Mouse (Mus musculus) forebrain, embryonic 10.5 days (tissue): ENCODE data around the gene Cdc42. TPM values are rescaled to one million over a fixed set of nuclear protein-coding genes. Genes with fewer than 3 reads are reported as not detected.

Source experiments
- DNase-seq: peaks from one replicate; pipeline ENCODE4 v3.0.0-alpha.2; 2017; ENCODE audit warnings: low spot score; ENCODE audit errors: extremely low spot score
- H3K27ac ChIP-seq: fragments of 300-500 bp; sonication (generic); 2 replicates; pipeline ENCODE4 v1.5.1; 2016; ENCODE audit warnings: mild to moderate bottlenecking
- H3K27me3 ChIP-seq: fragments of 300-500 bp; sonication (generic); 2 replicates; pipeline ENCODE4 v1.6.1; 2016; ENCODE audit warnings: mild to moderate bottlenecking; ENCODE audit not compliant: poor library complexity, severe bottlenecking
- H3K36me3 ChIP-seq: fragments of 300-500 bp; sonication (generic); replicated peaks from 2 replicates; pipeline ENCODE4 v1.6.1; 2016; ENCODE audit warnings: mild to moderate bottlenecking, moderate library complexity
- H3K4me1 ChIP-seq: fragments of 300-500 bp; sonication (generic); 2 replicates; pipeline ENCODE4 v1.6.1; 2016
- H3K4me3 ChIP-seq: fragments of 300-500 bp; sonication (generic); 2 replicates; pipeline ENCODE4 v1.5.1; 2016; ENCODE audit warnings: mild to moderate bottlenecking, moderate library complexity
- H3K9me3 ChIP-seq: fragments of 300-500 bp; sonication (generic); 2 replicates; pipeline ENCODE4 v1.6.1; 2016; ENCODE audit warnings: mild to moderate bottlenecking, moderate library complexity
- WGBS: fragments of 180-500 bp; shearing (Covaris S2); methylation state at CpG from one replicate; pipeline ENCODE4 v1.1.7; 2016; 5-methylcytosine and 5-hydroxymethylcytosine counted together
- polyA plus RNA-seq: library from polyadenylated mRNA; unstranded; fragments of >200 nt; fragmentation: Nextera tagmentation; extraction: Ambion mirVana; gene quantifications from 2 replicates; pipeline ENCODE4 v1.2.1, GENCODE M21; 2016

The Cdc42 gene
- polyA plus RNA-seq, 1 experiment from 2014 or later: 567 TPM

GRCm38 (mm10) chr4:137365356-137366062 is 8.0 kb upstream of the Cdc42 start:
- Histone ChIP-seq H3K4me1 (peaks cover 22% of the 10 kb centered on the region), H3K27me3 (no peaks in the 10 kb centered on the region), H3K9me3 (no peaks in the 10 kb centered on the region), H3K36me3 (no peaks in the 10 kb centered on the region), H3K27ac (no peak overlapping the region), H3K4me3 (no peak overlapping the region)
- no peak for DNase-seq
- WGBS: 89% methylated on average over 19 of the region's 19 CpGs

GRCm38 (mm10) chr4:137364826-137365225 is 7.3 kb upstream of the Cdc42 start:
- H3K36me3 ChIP-seq: no peaks in the 10 kb centered on the region

GRCm38 (mm10) chr4:137360996-137361395 is 3.5 kb upstream of the Cdc42 start:
- H3K4me1 ChIP-seq: peaks cover 9% of the 10 kb centered on the region

More at GRCm38 (mm10) chr4:137364826-137365225, 7.3 kb upstream of the Cdc42 start:
- H3K27me3 ChIP-seq: no peaks in the 10 kb centered on the region
- DNase-seq: no peak
- no peak overlapping the region for H3K27ac ChIP-seq
- 88% methylated on average over 6 of the region's 6 CpGs for WGBS
- H3K4me1 ChIP-seq: peaks cover 15% of the 10 kb centered on the region
- H3K9me3 ChIP-seq: no peaks in the 10 kb centered on the region
- H3K4me3 ChIP-seq: no peak overlapping the region

GRCm38 (mm10) chr4:137358291-137359002 is 927 bp upstream of the Cdc42 start:
- 63% methylated on average over 14 of the region's 14 CpGs for WGBS
- peak overlapping the region; percentile 79; the same call in 1 of the 2 replicates for H3K4me3 ChIP-seq

More at GRCm38 (mm10) chr4:137360996-137361395, 3.5 kb upstream of the Cdc42 start:
- no peak overlapping the region for H3K4me3 ChIP-seq
- 72% methylated on average over 3 of the region's 3 CpGs for WGBS
- no peaks in the 10 kb centered on the region for H3K36me3 ChIP-seq
- no peaks in the 10 kb centered on the region for H3K27me3 ChIP-seq
- H3K27ac ChIP-seq: no peak overlapping the region
- no peaks in the 10 kb centered on the region for H3K9me3 ChIP-seq
- no peak for DNase-seq

GRCm38 (mm10) chr4:137356674-137357510 is 628 bp downstream of the Cdc42 start:
- peak overlapping the region; percentile 79 for H3K4me3 ChIP-seq
- H3K9me3 ChIP-seq: no peaks in the 10 kb centered on the region
- H3K27ac ChIP-seq: peak overlapping the region; percentile 98
- DNase-seq: peak; percentile 71
- peaks cover 3% of the 10 kb centered on the region for H3K36me3 ChIP-seq
- H3K27me3 ChIP-seq: no peaks in the 10 kb centered on the region
- H3K4me1 ChIP-seq: peaks cover 35% of the 10 kb centered on the region
- 1% methylated on average over 57 of the region's 90 CpGs for WGBS

More at GRCm38 (mm10) chr4:137358291-137359002, 927 bp upstream of the Cdc42 start:
- Histone ChIP-seq H3K4me1 (peaks cover 29% of the 10 kb centered on the region), H3K27ac (0 out of 2 replicates have a peak overlapping the region, but pooled peaks have one; percentile 98), H3K9me3 (no peaks in the 10 kb centered on the region), H3K27me3 (no peaks in the 10 kb centered on the region), H3K36me3 (no peaks in the 10 kb centered on the region)
- no peak for DNase-seq

GRCm38 (mm10) chr4:137350627-137351026 is 6.9 kb downstream of the Cdc42 start:
- no peak for DNase-seq
- H3K27me3 ChIP-seq: no peaks in the 10 kb centered on the region
- peaks cover 40% of the 10 kb centered on the region for H3K36me3 ChIP-seq
- H3K4me3 ChIP-seq: no peak overlapping the region
- peaks cover 22% of the 10 kb centered on the region for H3K4me1 ChIP-seq
- H3K9me3 ChIP-seq: no peaks in the 10 kb centered on the region
- H3K27ac ChIP-seq: no peak overlapping the region

- H3K4me1 ChIP-seq: no peaks in the 10 kb centered on the region
- H3K27me3 ChIP-seq: no peaks in the 10 kb centered on the region
- H3K4me3 ChIP-seq: no peak overlapping the region
- H3K9me3 ChIP-seq: no peaks in the 10 kb centered on the region
- H3K27ac ChIP-seq: no peak overlapping the region
- DNase-seq: no peak
- H3K36me3 ChIP-seq: peaks cover 57% of the 10 kb centered on the region
- WGBS: 100% methylated on average over 1 of the region's 1 CpGs
Observed at GRCm38 (mm10) chr4:137345790-137346189, 11.7 kb downstream of the Cdc42 start.

GRCm38 (mm10) chr4:137345112-137345511 is 12.4 kb downstream of the Cdc42 start:
- Histone ChIP-seq H3K36me3 (peaks cover 56% of the 10 kb centered on the region), H3K4me3 (no peak overlapping the region), H3K9me3 (no peaks in the 10 kb centered on the region), H3K4me1 (no peaks in the 10 kb centered on the region), H3K27me3 (no peaks in the 10 kb centered on the region), H3K27ac (no peak overlapping the region)
- DNase-seq: no peak
- WGBS: 95% methylated on average over 2 of the region's 2 CpGs

DNA sequence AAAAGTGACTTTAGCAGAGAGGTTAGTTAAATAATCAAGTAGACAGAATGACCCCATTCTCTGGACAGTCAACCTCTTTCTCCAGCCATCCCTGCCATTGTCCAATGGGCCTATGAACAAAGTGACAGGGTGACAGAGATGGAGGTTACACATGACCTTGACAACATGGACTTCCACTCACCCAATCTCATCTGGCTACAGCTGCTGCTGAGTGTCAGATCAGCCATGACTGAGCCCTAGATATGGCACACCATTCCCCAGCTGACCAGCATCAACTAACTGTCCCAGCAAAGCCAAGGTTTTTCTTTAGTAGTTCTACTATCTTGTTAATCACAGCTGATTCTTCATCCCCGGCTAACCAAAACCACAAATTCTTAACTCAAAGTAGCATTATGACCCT is 14.7 kb downstream of the Cdc42 start:
- 91% methylated on average over 1 of the region's 1 CpGs for WGBS
- peaks cover 59% of the 10 kb centered on the region for H3K36me3 ChIP-seq
- no peaks in the 10 kb centered on the region for H3K27me3 ChIP-seq
- H3K27ac ChIP-seq: no peak overlapping the region
- DNase-seq: no peak
- H3K4me3 ChIP-seq: no peak overlapping the region
- H3K9me3 ChIP-seq: no peaks in the 10 kb centered on the region
- no peaks in the 10 kb centered on the region for H3K4me1 ChIP-seq

DNA sequence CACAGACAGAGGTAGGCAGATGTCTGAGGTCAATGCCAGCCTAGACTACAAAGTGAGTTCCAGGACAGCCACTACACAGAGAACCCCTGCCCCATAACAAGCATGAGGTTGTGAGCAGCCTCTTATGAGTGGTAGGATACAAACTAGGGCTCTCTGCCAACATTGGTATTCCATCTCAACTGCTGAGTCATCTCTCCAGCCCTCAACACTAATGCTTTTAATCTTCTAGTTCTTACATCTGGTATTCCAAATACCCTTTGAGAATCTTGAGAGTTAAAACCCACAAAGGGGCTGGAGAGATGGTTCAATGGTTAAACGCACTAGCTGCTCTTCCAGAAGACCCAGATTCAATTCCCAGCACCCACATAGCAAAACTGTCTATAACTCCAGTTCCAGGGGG is 18.1 kb downstream of the Cdc42 start:
- no peaks in the 10 kb centered on the region for H3K27me3 ChIP-seq
- 88% methylated on average over 1 of the region's 1 CpGs for WGBS

DNA sequence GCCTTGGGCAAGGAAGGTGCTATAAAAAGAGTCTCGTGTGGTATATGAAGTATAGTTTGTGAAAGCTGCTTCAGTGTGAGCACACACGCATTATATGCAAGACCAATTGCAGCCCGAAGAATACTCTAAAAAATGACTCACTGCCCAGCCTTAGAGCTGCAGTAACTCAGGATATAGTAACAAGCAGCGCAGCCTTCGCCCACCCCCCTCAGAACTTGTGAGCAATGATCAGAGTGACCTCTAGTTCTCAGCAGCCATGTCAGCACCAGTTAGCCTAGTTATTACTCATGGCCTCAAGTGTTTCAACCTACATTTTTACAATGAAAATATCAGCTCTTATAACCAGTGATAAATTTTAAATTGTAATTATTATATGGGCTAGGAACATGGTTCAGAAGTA is 21.1 kb downstream of the Cdc42 start:
- no peak for DNase-seq
- no peaks in the 10 kb centered on the region for H3K9me3 ChIP-seq
- peaks cover 59% of the 10 kb centered on the region for H3K36me3 ChIP-seq
- no peak overlapping the region for H3K27ac ChIP-seq
- H3K4me3 ChIP-seq: no peak overlapping the region
- no peaks in the 10 kb centered on the region for H3K27me3 ChIP-seq
- H3K4me1 ChIP-seq: no peaks in the 10 kb centered on the region
- 94% methylated on average over 5 of the region's 5 CpGs for WGBS

More for the DNA sequence above, 18.1 kb downstream of the Cdc42 start:
- no peak overlapping the region for H3K27ac ChIP-seq
- no peak for DNase-seq
- H3K9me3 ChIP-seq: no peaks in the 10 kb centered on the region
- no peak overlapping the region for H3K4me3 ChIP-seq
- H3K36me3 ChIP-seq: peaks cover 49% of the 10 kb centered on the region
- H3K4me1 ChIP-seq: no peaks in the 10 kb centered on the region

GRCm38 (mm10) chr4:137332051-137332450 is 25.5 kb downstream of the Cdc42 start:
- H3K4me1 ChIP-seq: no peaks in the 10 kb centered on the region
- DNase-seq: no peak
- no peaks in the 10 kb centered on the region for H3K27me3 ChIP-seq

More at GRCm38 (mm10) chr4:137332051-137332450, 25.5 kb downstream of the Cdc42 start:
- Histone ChIP-seq H3K27ac (no peak overlapping the region), H3K9me3 (no peaks in the 10 kb centered on the region), H3K4me3 (no peak overlapping the region), H3K36me3 (peaks cover 92% of the 10 kb centered on the region)
